Comparison of ENCODE assay signal across 14 mouse cellular contexts in genomic region chr6:55920282-55920720, GRCm38 (mm10).
DNase-seq lines count a peak whose midpoint lies in the region; ATAC-seq lines count a peak whose summit lies in the region.
"Had no signal": no experiment of that assay in that cellular context is flagged by ENCODE, and none has a peak within 500 bp of the region (broad histone marks: within the 10 kb centered on the region; RNA-seq: fewer than 3 reads in every experiment).

No protein-coding gene starts in this region.

- H3K9me3 ChIP-seq in hindbrain, embryonic 12.5 days (replicated peaks), result no peaks in the 10 kb centered on the region
- H3K9me3 ChIP-seq in midbrain, embryonic 15.5 days, result no peaks in the 10 kb centered on the region
- H3K9me3 ChIP-seq: heart, embryonic 15.5 days; liver, embryonic 13.5 days had no signal

- DNase-seq in embryo, embryonic 11 days, result peak; percentile 5
- DNase-seq in embryo, embryonic 10.5 days (ENCODE audit: low spot score), result no peak
- DNase-seq in brain, embryonic 18.5 days (ENCODE audit: low read depth, low spot score), result peak; percentile 58
- DNase-seq in spleen, postnatal 36 days (ENCODE audit: low spot score in 2 of 2), result no peak
- no peak for DNase-seq in thymus, postnatal 0 days (ENCODE audit: low spot score)
- no peak for DNase-seq in gastrocnemius, adult 18-20 months (ENCODE audit: low spot score)
- DNase-seq: B cell, adult 2 months; gastrocnemius, postnatal 10 days; kidney, adult 2 months; liver, embryonic 13.5 days; thymus, adult 18-20 months had no signal

- H3K27me3 ChIP-seq in hindbrain, embryonic 12.5 days, result no peaks in the 10 kb centered on the region
- no peaks in the 10 kb centered on the region for H3K27me3 ChIP-seq in midbrain, embryonic 15.5 days (replicated peaks)
- H3K27me3 ChIP-seq: heart, embryonic 15.5 days; liver, embryonic 13.5 days had no signal

- H3K27ac ChIP-seq in hindbrain, embryonic 12.5 days, result peak overlapping the region; percentile 52; the same call in 1 of the 2 replicates
- peak overlapping the region; percentile 79 for H3K27ac ChIP-seq in midbrain, embryonic 15.5 days
- H3K27ac ChIP-seq: heart, embryonic 15.5 days; liver, embryonic 13.5 days had no signal

- H3K4me2 ChIP-seq in hindbrain, embryonic 12.5 days (replicated peaks), result 0 out of 2 replicates have a peak overlapping the region, but pooled peaks have one; percentile 17
- no peak overlapping the region; the same call in 1 of the 2 replicates for H3K4me2 ChIP-seq in midbrain, embryonic 15.5 days
- H3K4me2 ChIP-seq: heart, embryonic 15.5 days; liver, embryonic 13.5 days had no signal

- H3K36me3 ChIP-seq in hindbrain, embryonic 12.5 days, result no peaks in the 10 kb centered on the region
- no peaks in the 10 kb centered on the region for H3K36me3 ChIP-seq in midbrain, embryonic 15.5 days (replicated peaks)
- H3K36me3 ChIP-seq: heart, embryonic 15.5 days; liver, embryonic 13.5 days had no signal

- 51% methylated on average over 3 of the region's 3 CpGs for WGBS in hindbrain, embryonic 12.5 days
- 29% methylated on average over 3 of the region's 3 CpGs for WGBS in midbrain, embryonic 15.5 days

- peak; percentile 82 for ATAC-seq in hindbrain, embryonic 12.5 days (ENCODE audit: low FRiP score)
- peak; percentile 82 for ATAC-seq in midbrain, embryonic 15.5 days (replicated peaks)

- H3K4me3 ChIP-seq in hindbrain, embryonic 12.5 days, result no peak overlapping the region
- no peak overlapping the region for H3K4me3 ChIP-seq in midbrain, embryonic 15.5 days
- H3K4me3 ChIP-seq: heart, embryonic 15.5 days; liver, embryonic 13.5 days had no signal

- peaks cover 7% of the 10 kb centered on the region; the same call in 1 of the 2 replicates for H3K4me1 ChIP-seq in hindbrain, embryonic 12.5 days
- peaks cover 8% of the 10 kb centered on the region for H3K4me1 ChIP-seq in midbrain, embryonic 15.5 days
- H3K4me1 ChIP-seq: heart, embryonic 15.5 days; liver, embryonic 13.5 days had no signal

- no peak overlapping the region for H3K9ac ChIP-seq in hindbrain, embryonic 12.5 days
- H3K9ac ChIP-seq in midbrain, embryonic 15.5 days, result no peak overlapping the region
- H3K9ac ChIP-seq: heart, embryonic 15.5 days; liver, embryonic 13.5 days had no signal

Comparison
In these comparisons a context has a peak if more than half of its experiments do, and no peak if none do; other contexts are left out.
1. DNase-seq: peak in embryo, embryonic 11 days (single experiment) and brain, embryonic 18.5 days (single experiment); none in embryo, embryonic 10.5 days (single experiment), spleen, postnatal 36 days (0 of 2), thymus, postnatal 0 days (single experiment) and gastrocnemius, adult 18-20 months (single experiment).